Mouse (Mus musculus) hindbrain, embryonic 16.5 days (tissue): Measurements from ENCODE around the gene Arhgef17. TPM values are rescaled to one million over a fixed set of nuclear protein-coding genes. Genes with fewer than 3 reads are reported as not detected.

Experiments
- ATAC-seq: fragments of 200-750 bp; cut with Nextera tagmentation; 2 replicates; pipeline ENCODE4 v1.8.0; 2017; ENCODE audit warnings: moderate TSS enrichment, moderate library complexity
- H3K27ac ChIP-seq: fragments of 300-500 bp; sonication (generic); 2 replicates; pipeline ENCODE4 v1.5.1; 2014; ENCODE audit warnings: low read depth, mild to moderate bottlenecking, control low read depth, low read length, moderate library complexity
- H3K27me3 ChIP-seq: fragments of 300-500 bp; sonication (generic); replicated peaks from 2 replicates; pipeline ENCODE4 v1.6.1; 2014; ENCODE audit warnings: low read length; ENCODE audit not compliant: control insufficient read depth, insufficient read depth
- H3K36me3 ChIP-seq: fragments of 300-500 bp; sonication (generic); 2 replicates; pipeline ENCODE4 v1.6.1; 2014; ENCODE audit warnings: mild to moderate bottlenecking, low read length, moderate library complexity, mixed read lengths; ENCODE audit not compliant: control insufficient read depth, insufficient read depth
- H3K4me1 ChIP-seq: fragments of 300-500 bp; sonication (generic); 2 replicates; pipeline ENCODE4 v1.6.1; 2014; ENCODE audit warnings: low read depth, low read length; ENCODE audit not compliant: control insufficient read depth, insufficient read depth
- H3K4me2 ChIP-seq: fragments of 300-500 bp; sonication (generic); 2 replicates; pipeline ENCODE4 v1.6.1; 2014; ENCODE audit warnings: mild to moderate bottlenecking, low read length, control low read depth, moderate library complexity
- H3K4me3 ChIP-seq: fragments of 300-500 bp; sonication (generic); 2 replicates; pipeline ENCODE4 v1.5.1; 2014; ENCODE audit warnings: mild to moderate bottlenecking, low read length, control low read depth, moderate library complexity
- H3K9ac ChIP-seq: fragments of 300-500 bp; sonication (generic); 2 replicates; pipeline ENCODE4 v1.6.1; 2014; ENCODE audit warnings: low read depth, mild to moderate bottlenecking, control low read depth, low read length, moderate library complexity
- H3K9me3 ChIP-seq: fragments of 300-500 bp; sonication (generic); 2 replicates; pipeline ENCODE4 v1.6.1; 2014; ENCODE audit warnings: mild to moderate bottlenecking, low read length, moderate library complexity; ENCODE audit not compliant: control insufficient read depth
- WGBS: fragments of 180-500 bp; shearing (Covaris S2); extraction: QIAGEN DNeasy Blood & Tissue Kit; methylation state at CpG from one replicate; pipeline ENCODE4 v1.1.7; 2014; 5-methylcytosine and 5-hydroxymethylcytosine counted together
- polyA plus RNA-seq: library from polyadenylated mRNA; unstranded; fragments of >200 nt; fragmentation: Nextera tagmentation; extraction: Ambion mirVana; gene quantifications from 2 replicates; pipeline ENCODE4 v1.2.1, GENCODE M21; 2015

The Arhgef17 gene
- polyA plus RNA-seq, 1 experiment from 2014 or later = 13.6 TPM

DNA sequence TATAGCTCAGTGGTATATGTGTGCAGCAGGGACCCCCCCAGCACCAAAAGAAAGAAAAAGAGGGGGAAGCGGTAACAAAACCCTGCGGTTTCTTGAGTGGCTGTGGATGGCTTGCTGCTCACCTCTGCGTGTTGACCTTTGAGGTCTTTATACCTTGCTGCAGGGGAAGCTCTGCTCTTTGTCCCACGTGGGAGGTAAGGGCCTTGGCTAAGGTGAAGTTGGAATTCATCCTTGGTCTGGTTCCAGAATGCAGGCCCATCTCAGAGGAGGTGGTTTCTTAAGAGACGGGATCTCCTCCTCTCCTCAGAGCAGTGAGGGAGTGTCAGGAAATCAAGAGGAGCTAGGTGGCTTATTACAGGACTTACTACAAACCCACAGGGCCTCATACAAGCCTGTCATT, 89.7 kb downstream of the Arhgef17 start:
- no peaks in the 10 kb centered on the region for H3K27me3 ChIP-seq
- H3K9ac ChIP-seq = no peak overlapping the region
- H3K4me3 ChIP-seq = no peak overlapping the region
- no peak for ATAC-seq
- peaks cover 3% of the 10 kb centered on the region; the same call in 1 of the 2 replicates for H3K36me3 ChIP-seq
- no peaks in the 10 kb centered on the region for H3K9me3 ChIP-seq
- no peak overlapping the region for H3K27ac ChIP-seq
- H3K4me1 ChIP-seq = no peaks in the 10 kb centered on the region
- WGBS = 90% methylated on average over 5 of the region's 5 CpGs
- H3K4me2 ChIP-seq = no peak overlapping the region

DNA sequence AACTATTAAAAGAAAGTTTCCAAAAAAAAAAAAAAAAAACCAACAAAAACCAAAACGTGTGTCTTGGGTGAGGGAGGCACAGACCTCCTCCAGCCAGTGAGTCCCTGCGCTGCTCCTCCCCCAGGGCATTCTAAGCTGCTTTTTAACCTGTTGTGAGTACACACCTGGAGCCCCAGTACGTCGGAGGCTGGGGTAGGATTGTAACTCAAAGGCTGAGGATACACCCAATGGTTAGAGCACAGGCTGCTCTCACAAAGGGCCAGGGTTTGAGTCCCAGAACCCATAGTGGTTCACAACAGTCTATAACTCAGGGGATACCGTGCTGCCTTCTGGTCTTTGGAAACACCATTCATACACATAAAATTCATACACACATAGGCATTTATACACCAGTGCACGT, 90.3 kb downstream of the Arhgef17 start:
- Histone ChIP-seq H3K4me2 (no peak overlapping the region), H3K27ac (no peak overlapping the region), H3K4me1 (no peaks in the 10 kb centered on the region), H3K9ac (no peak overlapping the region), H3K36me3 (peaks cover 8% of the 10 kb centered on the region), H3K9me3 (no peaks in the 10 kb centered on the region), H3K27me3 (no peaks in the 10 kb centered on the region), H3K4me3 (no peak overlapping the region)
- no peak for ATAC-seq
- 91% methylated on average over 6 of the region's 6 CpGs for whole genome bisulfite sequencing

DNA sequence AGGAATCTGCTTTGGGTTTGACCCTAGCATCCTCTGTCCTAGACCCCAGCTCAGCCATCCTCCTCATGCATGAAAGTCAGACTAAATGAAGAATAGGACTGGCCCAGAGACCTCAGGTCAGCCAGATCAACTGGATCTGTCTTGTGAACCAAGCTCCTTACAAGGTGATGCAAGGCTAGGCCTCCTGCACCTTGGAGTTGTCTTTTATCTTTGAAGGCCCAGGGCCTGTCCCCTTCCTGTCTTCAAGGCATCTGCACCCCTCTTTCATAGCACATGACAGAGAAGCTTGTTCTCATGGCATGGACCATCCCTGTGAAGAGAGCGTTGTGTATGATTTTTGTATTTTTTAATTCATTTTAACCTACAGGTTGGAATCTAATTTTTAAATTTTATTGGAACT, 91.0 kb downstream of the Arhgef17 start:
- H3K9me3 ChIP-seq = no peaks in the 10 kb centered on the region
- H3K36me3 ChIP-seq = peaks cover 8% of the 10 kb centered on the region
- ATAC-seq = no peak
- H3K27me3 ChIP-seq = no peaks in the 10 kb centered on the region
- H3K4me3 ChIP-seq = no peak overlapping the region
- no peak overlapping the region for H3K27ac ChIP-seq
- 93% methylated on average over 1 of the region's 1 CpGs for WGBS
- H3K9ac ChIP-seq = no peak overlapping the region
- no peak overlapping the region for H3K4me2 ChIP-seq
- no peaks in the 10 kb centered on the region for H3K4me1 ChIP-seq

DNA sequence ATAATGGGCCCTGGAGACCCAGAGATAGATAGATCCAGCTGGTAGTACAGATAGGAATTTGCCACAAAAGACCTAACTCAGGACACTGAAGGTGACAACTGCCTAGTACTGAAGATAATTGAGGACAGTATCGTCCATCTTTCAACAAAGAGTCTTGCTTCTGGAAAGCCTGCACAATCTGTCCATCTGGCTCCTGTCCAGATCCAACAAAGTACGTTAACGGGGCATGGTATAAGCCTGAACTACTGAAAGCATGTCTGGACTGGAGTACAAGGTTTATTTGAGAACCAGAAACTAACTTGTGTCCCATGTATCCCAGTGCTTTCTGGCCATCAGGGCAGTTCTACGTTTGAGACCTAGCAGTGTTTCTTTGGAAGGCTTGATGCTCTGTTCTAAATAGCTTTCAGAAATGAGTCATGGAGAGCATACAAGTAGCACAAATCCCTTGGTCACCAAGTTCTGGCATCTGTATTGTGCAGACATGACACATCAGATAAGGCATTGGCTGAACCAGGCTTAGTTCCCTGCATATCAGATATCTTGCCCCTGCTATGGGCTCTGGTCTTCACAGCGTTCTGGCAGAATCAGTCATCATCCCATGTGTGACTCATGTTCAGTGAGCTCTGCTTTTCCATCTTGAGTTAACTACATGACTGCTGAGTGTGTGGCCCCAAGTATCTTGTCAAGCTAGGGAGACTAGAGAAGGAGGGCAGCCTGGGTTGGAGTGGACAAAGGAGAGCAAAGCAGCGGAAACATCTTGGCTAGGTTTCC, 92.1 kb downstream of the Arhgef17 start:
- H3K9me3 ChIP-seq = no peaks in the 10 kb centered on the region
- H3K4me1 ChIP-seq = no peaks in the 10 kb centered on the region
- WGBS = 69% methylated on average over 6 of the region's 6 CpGs
- peaks cover 16% of the 10 kb centered on the region for H3K36me3 ChIP-seq
- no peak overlapping the region for H3K27ac ChIP-seq
- H3K4me2 ChIP-seq = no peak overlapping the region
- H3K27me3 ChIP-seq = no peaks in the 10 kb centered on the region
- H3K9ac ChIP-seq = no peak overlapping the region
- no peak for ATAC-seq
- H3K4me3 ChIP-seq = no peak overlapping the region

DNA sequence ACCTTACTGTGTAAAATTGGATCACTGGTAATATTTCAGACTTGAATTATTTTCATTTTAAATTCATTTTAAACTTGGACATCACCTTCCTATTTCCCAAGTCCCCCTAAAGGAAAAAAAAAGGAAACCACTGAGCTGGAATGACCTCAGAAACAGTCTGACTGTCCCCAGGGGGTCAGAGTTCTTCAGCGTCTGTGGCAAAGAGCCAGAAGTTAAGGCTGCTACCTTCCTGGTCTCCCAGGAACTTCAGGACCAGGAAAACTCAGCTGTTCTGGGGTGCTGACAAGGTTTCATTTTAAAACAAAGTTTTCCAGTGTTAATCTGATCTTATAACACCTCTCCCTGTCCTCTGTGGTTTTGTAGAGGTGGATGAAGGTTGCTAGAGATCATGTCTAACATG, 94.2 kb downstream of the Arhgef17 start:
- no peak overlapping the region for H3K4me3 ChIP-seq
- H3K36me3 ChIP-seq = peaks cover 23% of the 10 kb centered on the region
- no peaks in the 10 kb centered on the region for H3K9me3 ChIP-seq
- no peak for ATAC-seq
- no peak overlapping the region for H3K4me2 ChIP-seq
- H3K27me3 ChIP-seq = no peaks in the 10 kb centered on the region
- H3K4me1 ChIP-seq = no peaks in the 10 kb centered on the region
- H3K27ac ChIP-seq = no peak overlapping the region
- WGBS = 47% methylated on average over 1 of the region's 1 CpGs
- no peak overlapping the region for H3K9ac ChIP-seq

DNA sequence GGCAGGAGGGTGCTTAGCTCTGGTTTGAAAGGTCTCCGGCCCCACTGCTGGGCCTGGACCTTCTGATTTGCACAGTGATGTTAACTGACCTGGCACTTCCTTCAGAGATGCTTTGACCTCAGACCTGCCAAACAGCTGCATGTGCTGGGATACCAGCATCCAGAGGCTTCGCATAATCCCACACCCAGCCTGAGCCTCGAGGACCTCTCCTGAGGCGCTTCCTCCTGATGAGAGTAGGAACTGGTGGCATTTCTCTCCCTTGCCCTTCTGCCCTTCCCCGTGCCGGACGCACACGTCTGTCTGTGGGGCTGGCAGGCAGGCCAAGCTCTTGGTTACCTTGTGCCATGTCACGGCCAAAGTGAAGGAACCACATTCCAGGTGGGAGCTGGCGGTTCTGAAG, 95.2 kb downstream of the Arhgef17 start:
- Histone ChIP-seq H3K36me3 (peaks cover 23% of the 10 kb centered on the region), H3K27me3 (no peaks in the 10 kb centered on the region), H3K4me3 (no peak overlapping the region), H3K4me2 (no peak overlapping the region), H3K27ac (no peak overlapping the region), H3K9me3 (no peaks in the 10 kb centered on the region), H3K9ac (no peak overlapping the region), H3K4me1 (no peaks in the 10 kb centered on the region)
- ATAC-seq = no peak
- 95% methylated on average over 10 of the region's 10 CpGs for WGBS

DNA sequence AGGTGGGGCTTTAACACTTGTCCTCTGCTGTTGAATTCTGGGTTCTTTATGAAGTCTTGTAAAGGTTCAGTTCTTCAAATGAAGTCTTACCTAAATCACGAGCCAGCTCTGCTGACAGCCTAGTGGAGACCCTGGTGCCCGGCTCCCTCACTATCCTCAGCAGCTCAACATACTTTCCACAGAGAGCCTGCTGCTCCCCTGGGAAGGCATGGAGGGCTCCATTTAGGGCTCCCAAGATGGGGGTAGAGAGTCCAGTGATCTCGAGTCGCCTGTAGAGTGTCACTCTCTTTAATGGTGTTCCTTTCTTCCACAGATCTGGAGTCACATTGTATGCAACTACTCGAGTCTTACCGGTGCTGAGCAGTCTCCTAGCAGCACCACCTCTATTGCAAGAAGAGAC, 96.2 kb downstream of the Arhgef17 start:
- Histone ChIP-seq H3K4me3 (no peak overlapping the region), H3K9me3 (no peaks in the 10 kb centered on the region), H3K27ac (no peak overlapping the region), H3K4me1 (no peaks in the 10 kb centered on the region), H3K27me3 (no peaks in the 10 kb centered on the region), H3K4me2 (no peak overlapping the region), H3K36me3 (peaks cover 25% of the 10 kb centered on the region), H3K9ac (no peak overlapping the region)
- WGBS = 87% methylated on average over 6 of the region's 6 CpGs
- no peak for ATAC-seq

DNA sequence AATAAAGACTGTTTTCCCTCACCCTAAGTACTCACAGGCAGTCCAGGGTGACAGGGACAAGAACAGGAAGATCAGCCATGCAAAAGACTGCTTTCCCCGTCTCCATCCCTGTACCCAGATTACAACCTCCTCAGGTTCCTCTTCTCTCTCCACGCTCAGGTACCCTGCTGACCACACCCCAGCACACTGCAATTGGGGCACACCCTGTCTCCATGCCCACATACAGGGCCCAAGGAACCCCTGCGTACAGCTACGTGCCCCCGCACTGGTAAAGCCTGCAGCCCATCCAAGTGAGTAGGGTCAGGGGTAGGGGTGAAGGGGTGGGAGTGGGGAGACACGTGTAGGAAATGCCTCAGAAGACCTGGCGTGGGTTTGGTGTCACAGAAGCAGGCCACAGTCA, 96.7 kb downstream of the Arhgef17 start:
- Histone ChIP-seq H3K36me3 (peaks cover 25% of the 10 kb centered on the region), H3K27me3 (no peaks in the 10 kb centered on the region), H3K4me2 (no peak overlapping the region), H3K27ac (no peak overlapping the region), H3K9ac (no peak overlapping the region), H3K4me1 (no peaks in the 10 kb centered on the region), H3K9me3 (no peaks in the 10 kb centered on the region), H3K4me3 (no peak overlapping the region)
- WGBS = 92% methylated on average over 7 of the region's 7 CpGs
- no peak for ATAC-seq

DNA sequence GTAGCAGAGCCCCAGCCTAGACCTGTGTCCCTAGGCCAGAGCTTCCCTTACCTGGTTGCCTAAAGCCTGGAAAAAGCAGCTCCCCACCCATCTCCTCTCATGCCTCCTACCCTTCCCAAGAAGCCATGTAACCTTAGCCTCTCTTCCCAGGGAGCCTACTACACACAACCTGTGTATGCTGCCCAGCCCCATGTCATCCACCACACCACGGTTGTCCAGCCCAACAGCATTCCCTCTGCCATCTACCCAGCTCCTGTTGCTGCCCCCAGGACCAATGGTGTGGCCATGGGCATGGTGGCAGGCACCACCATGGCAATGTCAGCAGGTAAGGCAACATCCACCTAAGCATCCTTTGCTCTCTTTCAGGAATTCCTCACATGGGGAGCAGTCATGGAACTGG, 98.0 kb downstream of the Arhgef17 start:
- H3K27ac ChIP-seq = no peak overlapping the region
- no peak overlapping the region for H3K4me3 ChIP-seq
- H3K9me3 ChIP-seq = no peaks in the 10 kb centered on the region
- no peak overlapping the region for H3K9ac ChIP-seq
- no peak for ATAC-seq
- no peak overlapping the region for H3K4me2 ChIP-seq
- no peaks in the 10 kb centered on the region for H3K27me3 ChIP-seq
- H3K36me3 ChIP-seq = peaks cover 25% of the 10 kb centered on the region
- no peaks in the 10 kb centered on the region for H3K4me1 ChIP-seq
- 78% methylated on average over 1 of the region's 1 CpGs for WGBS
